Mouse (Mus musculus): ENCODE measurements around the gene Stxbp5l. TPM values are rescaled to one million over a fixed set of nuclear protein-coding genes. Genes with fewer than 3 reads are reported as not detected.

Gene Stxbp5l
- polyA plus RNA-seq (2012; rRNA removed) = 20.0 and 25.4 TPM in 2 replicates

DNA sequence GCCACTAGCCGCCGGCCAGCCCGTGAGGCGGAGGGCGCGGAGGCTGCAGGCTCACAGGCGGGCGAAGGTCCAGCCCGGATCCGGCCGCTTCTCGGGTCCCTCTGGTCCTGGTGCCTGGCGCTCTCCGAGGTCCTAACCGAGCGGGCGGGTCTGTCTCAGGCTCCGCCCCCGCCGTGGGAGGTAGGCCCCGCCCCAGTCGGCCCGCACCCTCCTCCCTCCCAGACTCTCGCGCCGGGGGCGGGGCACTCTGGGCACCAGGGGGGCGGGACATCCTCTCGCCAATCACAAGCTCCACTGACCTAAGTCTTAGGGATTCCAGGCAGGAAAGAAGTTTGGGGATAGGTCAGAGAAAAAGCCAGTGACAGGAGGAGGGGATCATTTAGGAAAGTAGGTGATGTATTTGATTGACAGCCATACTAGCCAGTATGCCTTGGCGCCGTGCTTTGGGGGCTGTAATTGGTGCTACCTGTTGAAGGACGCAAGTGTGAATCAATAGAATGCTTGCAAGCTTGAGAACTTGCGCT is at the start of gene Stxbp5l:
Gene Stxbp5l (minus strand): TSS at position 142 of the 524 bp plus-strand sequence.
- Histone ChIP-seq H3K27ac (ENCODE audit: insufficient read depth, low read length) (peak within 1 kb of the TSS; percentile 83), H3K4me3 (replicated peaks; ENCODE audit: insufficient read depth, low read depth, low read length) (peak within 1 kb of the TSS; percentile 62), H3K4me1 (ENCODE audit: control insufficient read depth, insufficient read depth, low read length) (peaks cover 2% of the 10 kb centered on the region; the same call in 1 of the 2 replicates), H3K27me3 (ENCODE audit: control insufficient read depth, insufficient read depth, low read length) (no peaks in the 10 kb centered on the region)
- TF ChIP-seq CTCF (IDR thresholded peaks at IDR 0.05; ENCODE audit: borderline replicate concordance, insufficient read depth, low read depth, low read length) (no peak), POLR2A (IDR thresholded peaks at IDR 0.05; ENCODE audit: borderline replicate concordance, insufficient read depth, low read length) (peak; percentile 81)
- 1% methylated on average over 33 of the region's 33 CpGs for WGBS
- peak; percentile 97 to 99 for DNase-seq

DNA sequence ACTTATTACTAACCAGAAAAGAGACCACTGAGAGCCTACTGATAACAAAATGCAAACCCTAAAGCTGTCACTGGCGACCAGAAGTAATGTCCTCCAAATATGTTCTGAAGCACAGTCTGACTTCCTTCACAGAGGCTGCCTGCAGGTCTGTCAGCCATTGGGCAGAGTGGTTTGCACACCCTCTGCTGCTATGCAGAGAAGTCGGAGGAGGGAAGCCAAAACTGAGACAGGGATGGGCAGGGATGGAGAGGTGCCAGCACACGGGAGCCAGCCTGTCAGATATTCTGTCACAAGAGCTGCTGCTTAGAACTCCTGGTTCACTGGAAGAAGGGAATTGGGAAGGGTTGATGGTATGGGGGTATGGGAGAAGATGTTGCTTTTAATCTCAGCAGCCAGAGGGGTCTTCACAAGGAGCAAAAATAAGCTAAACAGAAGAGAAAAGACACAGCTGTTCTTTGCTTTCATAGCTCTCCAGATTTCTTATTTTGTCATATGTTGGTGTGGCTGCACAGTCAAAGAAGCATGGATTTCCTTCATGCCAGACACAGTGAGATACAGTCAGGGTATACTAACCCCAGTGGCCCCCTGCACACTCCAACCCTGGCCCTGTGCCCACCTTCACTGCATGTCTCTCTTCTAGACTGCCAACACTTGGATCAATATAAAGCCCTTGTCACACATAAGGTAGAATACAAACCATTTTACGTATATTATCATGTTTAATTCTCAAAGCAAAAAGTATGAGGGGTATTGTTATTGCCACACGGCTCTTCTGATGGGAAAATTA is 48.8 kb upstream of the Stxbp5l start:
- peak; percentile 78 to 86 for DNase-seq
- peaks cover 4% of the 10 kb centered on the region; the same call in 1 of the 2 replicates for H3K4me1 ChIP-seq (ENCODE audit: control insufficient read depth, insufficient read depth, low read length)
- no peak overlapping the region for H3K4me3 ChIP-seq (replicated peaks; ENCODE audit: insufficient read depth, low read depth, low read length)
- 18% methylated on average over 5 of the region's 5 CpGs for WGBS
- no peak overlapping the region; the same call in 1 of the 2 replicates for H3K27ac ChIP-seq (ENCODE audit: insufficient read depth, low read length)
- no peaks in the 10 kb centered on the region for H3K27me3 ChIP-seq (ENCODE audit: control insufficient read depth, insufficient read depth, low read length)
- no peak for TF ChIP-seq CTCF (IDR thresholded peaks at IDR 0.05; ENCODE audit: borderline replicate concordance, insufficient read depth, low read depth, low read length)
- peak; percentile 34; the same call in 1 of the 2 replicates for TF ChIP-seq POLR2A (IDR thresholded peaks at IDR 0.05; ENCODE audit: borderline replicate concordance, insufficient read depth, low read length)

DNA sequence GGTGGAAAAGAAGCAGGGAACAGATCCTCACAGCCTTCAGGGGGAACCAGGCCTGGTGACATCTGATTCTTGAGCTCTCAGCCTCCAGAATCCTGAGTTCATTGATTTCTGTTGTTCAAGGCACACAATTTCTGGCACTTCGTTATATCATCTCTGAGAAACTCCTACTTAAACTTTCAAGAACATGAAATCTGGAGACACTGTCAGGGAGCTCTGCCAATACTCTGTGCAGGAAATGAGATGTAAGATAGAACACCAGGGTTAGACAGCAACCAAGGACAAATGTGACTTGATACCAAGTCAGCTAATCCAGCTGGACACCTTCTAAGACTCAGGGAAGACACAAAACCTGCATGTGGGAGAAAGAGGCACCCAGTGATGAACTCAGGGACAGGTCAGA is 40.7 kb upstream of the Stxbp5l start:
- Histone ChIP-seq H3K27ac (ENCODE audit: insufficient read depth, low read length) (no peak overlapping the region), H3K27me3 (ENCODE audit: control insufficient read depth, insufficient read depth, low read length) (no peaks in the 10 kb centered on the region), H3K4me1 (ENCODE audit: control insufficient read depth, insufficient read depth, low read length) (peaks cover 3% of the 10 kb centered on the region; the same call in 1 of the 2 replicates), H3K4me3 (replicated peaks; ENCODE audit: insufficient read depth, low read depth, low read length) (no peak overlapping the region)
- no peak for TF ChIP-seq CTCF (IDR thresholded peaks at IDR 0.05; ENCODE audit: borderline replicate concordance, insufficient read depth, low read depth, low read length)
- no peak for TF ChIP-seq POLR2A (IDR thresholded peaks at IDR 0.05; ENCODE audit: borderline replicate concordance, insufficient read depth, low read length)
- DNase-seq = no peak
- 82% methylated on average over 1 of the region's 1 CpGs for WGBS

DNA sequence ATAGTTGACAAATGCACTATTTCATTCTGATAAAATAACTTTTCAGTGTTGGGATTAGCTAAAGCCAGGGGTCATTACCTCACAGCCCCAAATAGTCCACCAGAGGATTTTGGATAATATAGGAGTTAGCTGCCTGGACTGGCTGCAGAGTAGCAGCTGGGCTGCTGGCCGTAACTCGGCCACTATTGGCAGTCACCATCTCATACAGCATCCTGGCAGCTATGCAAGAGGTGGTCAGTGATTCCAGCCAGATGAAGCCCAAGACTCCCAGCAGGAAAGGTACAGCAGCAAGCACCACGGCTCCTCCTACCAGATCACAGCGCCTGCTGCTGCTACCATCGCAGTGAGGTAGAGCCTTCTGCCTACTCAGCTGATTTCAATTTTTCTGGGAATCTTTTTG is 38.1 kb upstream of the Stxbp5l start:
- Histone ChIP-seq H3K4me1 (ENCODE audit: control insufficient read depth, insufficient read depth, low read length) (peaks cover 3% of the 10 kb centered on the region; the same call in 1 of the 2 replicates), H3K4me3 (replicated peaks; ENCODE audit: insufficient read depth, low read depth, low read length) (no peak overlapping the region), H3K27me3 (ENCODE audit: control insufficient read depth, insufficient read depth, low read length) (no peaks in the 10 kb centered on the region), H3K27ac (ENCODE audit: insufficient read depth, low read length) (no peak overlapping the region)
- WGBS = 29% methylated on average over 5 of the region's 5 CpGs
- TF ChIP-seq POLR2A (IDR thresholded peaks at IDR 0.05; ENCODE audit: borderline replicate concordance, insufficient read depth, low read length) (no peak), CTCF (IDR thresholded peaks at IDR 0.05; ENCODE audit: borderline replicate concordance, insufficient read depth, low read depth, low read length) (no peak)
- DNase-seq = peak in 1 of 2 experiments; percentile 36

DNA sequence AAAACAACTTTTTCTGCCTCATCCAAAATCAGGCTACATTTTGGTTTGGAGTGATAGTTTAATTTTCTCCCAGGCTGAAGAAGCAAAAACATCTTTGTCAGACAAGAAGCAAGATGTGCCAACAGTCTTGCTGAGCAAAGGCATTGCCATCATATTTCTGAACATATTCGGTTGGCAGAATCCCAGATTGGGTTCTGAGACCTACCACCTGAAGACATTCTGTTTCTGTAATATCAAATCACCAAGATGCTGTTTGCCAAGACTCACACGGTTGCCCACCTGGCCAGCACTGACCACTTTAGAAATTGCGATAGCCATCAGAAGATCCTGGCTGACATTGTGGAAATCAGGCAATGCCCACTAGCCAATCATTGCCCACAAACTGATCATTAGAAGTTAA is 37.1 kb upstream of the Stxbp5l start:
- 26% methylated on average over 3 of the region's 3 CpGs for WGBS
- Histone ChIP-seq H3K27ac (ENCODE audit: insufficient read depth, low read length) (no peak overlapping the region), H3K27me3 (ENCODE audit: control insufficient read depth, insufficient read depth, low read length) (no peaks in the 10 kb centered on the region), H3K4me3 (replicated peaks; ENCODE audit: insufficient read depth, low read depth, low read length) (no peak overlapping the region), H3K4me1 (ENCODE audit: control insufficient read depth, insufficient read depth, low read length) (peaks cover 3% of the 10 kb centered on the region; the same call in 1 of the 2 replicates)
- DNase-seq = peak in 1 of 2 experiments; percentile 58
- TF ChIP-seq POLR2A (IDR thresholded peaks at IDR 0.05; ENCODE audit: borderline replicate concordance, insufficient read depth, low read length) = no peak
- no peak for TF ChIP-seq CTCF (IDR thresholded peaks at IDR 0.05; ENCODE audit: borderline replicate concordance, insufficient read depth, low read depth, low read length)

DNA sequence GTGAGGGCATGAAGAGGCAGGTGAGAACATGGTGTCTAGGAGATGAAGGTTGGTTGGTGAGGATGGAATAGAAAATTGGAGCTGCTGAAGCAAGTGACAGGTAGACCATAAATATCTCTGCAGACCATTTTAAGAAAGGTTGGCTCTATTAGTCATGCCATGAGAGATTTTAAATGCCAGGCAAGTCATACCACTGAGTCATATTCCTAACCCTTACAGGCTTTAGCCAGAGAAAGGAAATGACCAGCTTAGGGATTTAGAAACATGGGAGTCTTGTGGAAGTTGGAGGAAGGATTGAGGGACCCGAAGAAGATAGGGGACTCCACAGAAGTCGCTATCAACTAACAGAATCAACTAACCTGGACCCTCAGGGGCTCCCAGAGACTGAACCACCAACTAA is 35.8 kb upstream of the Stxbp5l start:
- WGBS = 98% methylated on average over 2 of the region's 2 CpGs
- no peak for TF ChIP-seq CTCF (IDR thresholded peaks at IDR 0.05; ENCODE audit: borderline replicate concordance, insufficient read depth, low read depth, low read length)
- Histone ChIP-seq H3K27me3 (ENCODE audit: control insufficient read depth, insufficient read depth, low read length) (no peaks in the 10 kb centered on the region), H3K4me1 (ENCODE audit: control insufficient read depth, insufficient read depth, low read length) (peaks cover 3% of the 10 kb centered on the region; the same call in 1 of the 2 replicates), H3K4me3 (replicated peaks; ENCODE audit: insufficient read depth, low read depth, low read length) (no peak overlapping the region), H3K27ac (ENCODE audit: insufficient read depth, low read length) (no peak overlapping the region)
- DNase-seq = no peak

DNA sequence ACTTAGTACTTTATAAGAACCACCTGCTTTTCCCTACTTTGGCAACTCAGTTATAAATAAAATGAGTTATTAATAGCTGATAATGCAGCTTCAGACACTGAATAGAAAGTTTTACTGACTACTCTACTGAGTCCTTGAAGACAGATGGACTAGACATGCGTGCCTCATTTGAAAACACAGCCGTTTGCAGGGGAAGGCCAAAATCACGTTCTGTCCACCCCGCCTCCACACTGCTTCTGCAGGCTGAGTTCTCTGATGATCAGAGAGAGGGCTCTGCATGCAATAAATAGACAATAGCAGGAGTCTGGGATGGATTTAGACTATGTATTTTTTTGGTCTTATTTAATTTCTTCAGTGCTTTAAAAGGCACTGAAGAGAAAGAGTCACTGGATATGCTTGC is 20.8 kb upstream of the Stxbp5l start:
- WGBS = 64% methylated on average over 4 of the region's 4 CpGs
- Histone ChIP-seq H3K27me3 (ENCODE audit: control insufficient read depth, insufficient read depth, low read length) (no peaks in the 10 kb centered on the region), H3K4me1 (ENCODE audit: control insufficient read depth, insufficient read depth, low read length) (no peaks in the 10 kb centered on the region), H3K4me3 (replicated peaks; ENCODE audit: insufficient read depth, low read depth, low read length) (no peak overlapping the region), H3K27ac (ENCODE audit: insufficient read depth, low read length) (no peak overlapping the region)
- no peak for DNase-seq
- no peak for TF ChIP-seq CTCF (IDR thresholded peaks at IDR 0.05; ENCODE audit: borderline replicate concordance, insufficient read depth, low read depth, low read length)
- no peak for TF ChIP-seq POLR2A (IDR thresholded peaks at IDR 0.05; ENCODE audit: borderline replicate concordance, insufficient read depth, low read length)

DNA sequence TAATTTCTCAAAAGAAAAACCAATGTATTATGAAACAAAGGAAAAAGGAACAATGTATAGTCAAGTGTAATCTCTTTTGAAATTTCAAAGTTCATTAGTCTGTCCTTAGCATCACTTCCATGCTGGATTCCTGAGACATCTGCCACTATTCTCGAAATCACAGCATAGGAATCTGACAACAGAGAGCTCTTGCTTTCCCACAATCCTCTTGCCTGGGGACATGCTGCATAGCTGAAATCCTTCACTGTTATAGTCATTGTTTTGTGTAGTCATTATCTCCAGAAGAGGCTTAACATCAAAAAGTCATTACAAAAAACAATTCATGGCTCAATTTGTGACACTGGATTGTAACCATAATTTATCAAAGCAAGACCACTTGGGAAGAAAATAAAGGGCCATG is 20.2 kb upstream of the Stxbp5l start:
- no peak for TF ChIP-seq CTCF (IDR thresholded peaks at IDR 0.05; ENCODE audit: borderline replicate concordance, insufficient read depth, low read depth, low read length)
- TF ChIP-seq POLR2A (IDR thresholded peaks at IDR 0.05; ENCODE audit: borderline replicate concordance, insufficient read depth, low read length) = no peak
- Histone ChIP-seq H3K4me3 (replicated peaks; ENCODE audit: insufficient read depth, low read depth, low read length) (no peak overlapping the region), H3K27me3 (ENCODE audit: control insufficient read depth, insufficient read depth, low read length) (no peaks in the 10 kb centered on the region), H3K27ac (ENCODE audit: insufficient read depth, low read length) (no peak overlapping the region), H3K4me1 (ENCODE audit: control insufficient read depth, insufficient read depth, low read length) (no peaks in the 10 kb centered on the region)
- no peak for DNase-seq
- WGBS = 67% methylated on average over 1 of the region's 1 CpGs
